Mouse (Mus musculus): ENCODE results near the gene Atp2b2.

Atp2b2 gene

GRCm38 (mm10) chr6:113890023-113890857 is 152.2 kb downstream of the Atp2b2 start:
- DNase-seq (ENCODE audit: low read depth, low spot score) = no peak

- no peak for DNase-seq (ENCODE audit: low read depth, low spot score)
These were observed 153.2 kb downstream of the Atp2b2 start for GRCm38 (mm10) chr6:113889180-113889579.

GRCm38 (mm10) chr6:113886886-113887285 is 155.5 kb downstream of the Atp2b2 start:
- peak; percentile 65 for DNase-seq (ENCODE audit: low read depth, low spot score)

- DNase-seq (ENCODE audit: low read depth, low spot score) = peak; percentile 80
These were observed 157.6 kb downstream of the Atp2b2 start for GRCm38 (mm10) chr6:113884806-113885205.

GRCm38 (mm10) chr6:113883225-113883624 is 159.2 kb downstream of the Atp2b2 start:
- DNase-seq (ENCODE audit: low read depth, low spot score) = no peak

- no peak for DNase-seq (ENCODE audit: low read depth, low spot score)
These were observed 160.0 kb downstream of the Atp2b2 start for GRCm38 (mm10) chr6:113882396-113882795.

- DNase-seq (ENCODE audit: low read depth, low spot score) = peak; percentile 60
These were observed 160.7 kb downstream of the Atp2b2 start for GRCm38 (mm10) chr6:113881561-113882243.

GRCm38 (mm10) chr6:113879366-113879765 is 163.0 kb downstream of the Atp2b2 start:
- no peak for DNase-seq (ENCODE audit: low read depth, low spot score)

- no peak for DNase-seq (ENCODE audit: low read depth, low spot score)
These were observed 163.8 kb downstream of the Atp2b2 start for GRCm38 (mm10) chr6:113878510-113879128.

GRCm38 (mm10) chr6:113876585-113876984 is 165.8 kb downstream of the Atp2b2 start:
- DNase-seq (ENCODE audit: low read depth, low spot score) = no peak

GRCm38 (mm10) chr6:113875201-113875600 is 167.2 kb downstream of the Atp2b2 start:
- DNase-seq (ENCODE audit: low read depth, low spot score) = no peak

GRCm38 (mm10) chr6:113872654-113873053 is 169.8 kb downstream of the Atp2b2 start:
- DNase-seq (ENCODE audit: low read depth, low spot score) = no peak

GRCm38 (mm10) chr6:113870775-113871174 is 171.6 kb downstream of the Atp2b2 start:
- DNase-seq (ENCODE audit: low read depth, low spot score) = no peak

- no peak for DNase-seq (ENCODE audit: low read depth, low spot score)
These were observed 173.9 kb downstream of the Atp2b2 start for GRCm38 (mm10) chr6:113868552-113868951.

GRCm38 (mm10) chr6:113865699-113866098 is 176.7 kb downstream of the Atp2b2 start:
- DNase-seq (ENCODE audit: low read depth, low spot score) = no peak

GRCm38 (mm10) chr6:113864812-113865211 is 177.6 kb downstream of the Atp2b2 start:
- DNase-seq (ENCODE audit: low read depth, low spot score) = no peak

GRCm38 (mm10) chr6:113862955-113863354 is 179.5 kb downstream of the Atp2b2 start:
- no peak for DNase-seq (ENCODE audit: low read depth, low spot score)

- no peak for DNase-seq (ENCODE audit: low read depth, low spot score)
These were observed 180.5 kb downstream of the Atp2b2 start for GRCm38 (mm10) chr6:113861938-113862337.

- DNase-seq (ENCODE audit: low read depth, low spot score) = peak; percentile 50
These were observed 181.0 kb downstream of the Atp2b2 start for GRCm38 (mm10) chr6:113861375-113861770.

- no peak for DNase-seq (ENCODE audit: low read depth, low spot score)
These were observed 181.6 kb downstream of the Atp2b2 start for GRCm38 (mm10) chr6:113860735-113861374.

GRCm38 (mm10) chr6:113860023-113860734 is 182.2 kb downstream of the Atp2b2 start:
- DNase-seq (ENCODE audit: low read depth, low spot score) = peak; percentile 21
